Mouse (Mus musculus) testis, adult 2 months (tissue): ENCODE measurements around the gene Olfr624. TPM values are rescaled to one million over a fixed set of nuclear protein-coding genes. Genes with fewer than 3 reads are reported as not detected.
"Not testable (repeated sequence)": the region's sequence is repeated elsewhere in the genome, so short reads cannot be mapped to it uniquely, and the experiment has no call there.

Experiments
- H3K27ac ChIP-seq: fragments of 200-500 bp; 2 replicates; pipeline ENCODE4 v1.5.1; 2012; ENCODE audit warnings: low read depth, low read length; ENCODE audit not compliant: control insufficient read depth, insufficient read depth
- H3K27me3 ChIP-seq: fragments of 200-500 bp; 2 replicates; pipeline ENCODE4 v1.6.1; 2012; ENCODE audit warnings: mild to moderate bottlenecking, low read length, moderate library complexity; ENCODE audit not compliant: control insufficient read depth, insufficient read depth
- H3K36me3 ChIP-seq: fragments of 200-500 bp; 2 replicates; pipeline ENCODE4 v1.6.1; 2012; ENCODE audit warnings: mild to moderate bottlenecking, low read length; ENCODE audit not compliant: control insufficient read depth, insufficient read depth
- H3K4me1 ChIP-seq: fragments of 200-500 bp; 2 replicates; pipeline ENCODE4 v1.6.1; 2012; ENCODE audit warnings: low read length; ENCODE audit not compliant: control insufficient read depth, insufficient read depth
- H3K4me3 ChIP-seq: fragments of 200-500 bp; 2 replicates; pipeline ENCODE4 v1.5.1; 2012; ENCODE audit warnings: low read depth, mild to moderate bottlenecking, low read length, moderate library complexity, mixed read lengths; ENCODE audit not compliant: control insufficient read depth
- CTCF ChIP-seq: fragments of 200-500 bp; IDR thresholded peaks from 2 replicates; pipeline ENCODE4 v1.5.1; 2012; ENCODE audit warnings: low read depth, mild to moderate bottlenecking, inconsistent platforms, low read length, moderate library complexity; ENCODE audit not compliant: control insufficient read depth, insufficient read depth, insufficient replicate concordance
- POLR2A ChIP-seq: fragments of 200-500 bp; IDR thresholded peaks from 2 replicates; pipeline ENCODE4 v1.6.1; 2012; ENCODE audit warnings: low read depth, mild to moderate bottlenecking, inconsistent platforms, low read length, moderate library complexity; ENCODE audit not compliant: control insufficient read depth
- polyA plus RNA-seq: library from polyadenylated mRNA; depleted of rRNA; stranded (reverse); fragments of >200 nt; gene quantifications from 2 replicates; pipeline ENCODE4 v1.2.3, GENCODE M21; 2012; rRNA removed

The Olfr624 gene
- 0.02 TPM in 1 of 2 replicates, not detected in the other for polyA plus RNA-seq

DNA sequence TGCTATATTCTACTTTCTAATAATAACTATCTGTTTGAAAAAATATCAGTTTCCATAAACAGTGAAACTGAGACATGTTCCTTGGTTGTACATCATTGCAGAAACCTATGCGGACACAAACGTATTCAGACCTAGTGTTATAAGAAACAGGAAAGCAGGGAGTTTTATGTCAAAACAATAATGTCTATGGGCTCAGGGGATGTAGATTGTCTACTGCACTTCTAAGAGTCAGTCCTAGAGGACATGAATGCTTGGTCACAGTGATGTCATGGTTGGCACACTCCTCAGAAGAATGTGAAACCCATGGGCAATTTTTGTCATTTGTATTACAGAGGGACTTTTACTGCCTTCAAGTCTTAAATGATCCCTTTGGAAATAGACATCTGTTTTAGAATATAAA, at the start of gene Olfr624:
Gene Olfr624, minus strand, starts transcription at position 101 of the 400 bp plus-strand sequence.
- Histone ChIP-seq H3K4me3 (no peak within 1 kb of the TSS), H3K27ac (no peak within 1 kb of the TSS), H3K36me3 (no peaks in the 10 kb centered on the region), H3K27me3 (no peaks in the 10 kb centered on the region), H3K4me1 (no peaks in the 10 kb centered on the region)
- TF ChIP-seq POLR2A (no peak), CTCF (no peak)

DNA sequence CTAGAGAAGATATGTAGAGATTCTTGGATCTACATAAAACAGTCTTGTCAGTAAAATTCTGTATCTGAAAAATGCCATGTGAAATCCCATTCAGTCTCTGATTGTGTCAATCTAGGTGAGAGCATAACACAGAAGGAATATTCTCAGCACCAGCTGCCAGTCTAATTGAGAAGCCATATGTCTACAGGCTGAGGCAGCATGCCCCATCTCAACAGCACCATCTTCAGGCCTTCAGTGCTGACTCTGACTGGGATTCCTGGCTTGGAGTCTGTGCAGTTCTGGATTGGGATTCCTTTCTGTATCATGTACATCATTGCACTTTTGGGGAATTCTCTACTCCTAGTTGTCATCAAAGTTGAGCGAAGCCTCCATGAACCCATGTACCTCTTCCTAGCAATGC, 45.4 kb upstream of the Olfr624 start:
- H3K4me1 ChIP-seq, H3K4me3 ChIP-seq, H3K27me3 ChIP-seq, H3K36me3 ChIP-seq, H3K27ac ChIP-seq: not testable (repeated sequence)

DNA sequence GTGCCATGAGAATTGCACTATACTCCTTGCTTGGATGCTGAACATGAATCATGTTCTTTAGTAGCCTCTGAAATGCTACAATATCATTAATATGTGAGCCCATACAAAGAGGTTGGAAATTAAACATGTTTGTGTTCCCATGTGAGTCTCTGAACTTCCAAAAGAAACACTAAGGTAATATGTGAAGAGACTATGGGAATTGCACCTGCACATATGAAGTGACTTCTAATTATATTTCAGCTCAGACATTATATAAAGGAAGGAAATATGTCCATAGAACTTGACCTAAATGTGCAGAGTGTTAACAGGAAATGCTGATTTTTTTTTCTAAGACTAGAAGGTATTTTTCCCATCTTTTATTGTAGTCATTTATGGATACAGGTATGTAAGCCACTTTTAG, 43.4 kb upstream of the Olfr624 start, which contains the start of gene Olfr243:
Gene Olfr243, plus strand, starts transcription at position 301 of the 400 bp plus-strand sequence.
- no peak within 1 kb of the TSS for H3K4me3 ChIP-seq
- H3K27me3 ChIP-seq = no peaks in the 10 kb centered on the region
- no peaks in the 10 kb centered on the region for H3K36me3 ChIP-seq
- H3K4me1 ChIP-seq = no peaks in the 10 kb centered on the region
- TF ChIP-seq POLR2A (no peak), CTCF (no peak)
- H3K27ac ChIP-seq = no peak within 1 kb of the TSS

DNA sequence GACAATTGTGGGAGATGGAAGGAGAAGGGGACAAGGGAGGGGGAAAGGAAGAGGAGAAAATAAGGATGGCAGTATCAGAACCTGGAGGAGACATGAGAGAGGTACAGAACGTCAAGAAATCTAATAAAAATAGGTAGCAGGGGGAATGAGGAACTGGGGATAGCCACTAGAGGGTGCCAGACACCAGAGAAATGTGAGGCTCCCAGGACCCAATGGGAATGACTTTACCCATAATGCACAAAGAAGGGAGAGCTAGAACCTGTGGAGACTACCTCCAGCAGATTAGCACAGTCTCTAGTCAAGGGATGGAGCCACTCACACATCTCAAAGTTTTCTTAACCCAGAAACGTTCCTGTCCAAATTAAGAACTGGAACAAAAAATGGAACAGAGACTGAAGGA, 41.0 kb upstream of the Olfr624 start:
- TF ChIP-seq CTCF (no peak), POLR2A (no peak)
- no peaks in the 10 kb centered on the region for H3K36me3 ChIP-seq
- no peaks in the 10 kb centered on the region for H3K4me1 ChIP-seq
- H3K4me3 ChIP-seq = no peak overlapping the region
- H3K27me3 ChIP-seq = no peaks in the 10 kb centered on the region
- no peak overlapping the region for H3K27ac ChIP-seq

DNA sequence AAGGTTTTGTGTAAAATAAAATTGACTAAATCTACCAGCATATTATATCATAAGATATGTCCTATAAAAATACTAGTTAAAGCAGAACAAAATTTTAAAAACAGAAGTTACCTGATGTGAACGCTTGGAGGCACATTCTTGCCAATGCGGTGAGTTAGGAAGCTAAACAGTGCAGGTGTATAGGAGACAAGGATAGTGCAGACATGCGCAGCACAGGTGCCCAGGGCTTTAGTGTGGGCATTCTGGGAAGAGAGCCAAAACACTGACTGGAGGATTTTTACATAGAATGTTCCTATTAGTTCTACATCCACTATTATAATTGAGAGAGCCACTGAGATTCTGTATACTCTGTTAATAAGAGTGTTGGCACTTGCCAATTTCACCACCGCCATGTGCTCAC, 28.5 kb upstream of the Olfr624 start:
- Histone ChIP-seq H3K4me1 (no peaks in the 10 kb centered on the region), H3K27ac (no peak overlapping the region), H3K4me3 (no peak overlapping the region), H3K36me3 (no peaks in the 10 kb centered on the region), H3K27me3 (no peaks in the 10 kb centered on the region)
- no peak for TF ChIP-seq POLR2A
- TF ChIP-seq CTCF = no peak

DNA sequence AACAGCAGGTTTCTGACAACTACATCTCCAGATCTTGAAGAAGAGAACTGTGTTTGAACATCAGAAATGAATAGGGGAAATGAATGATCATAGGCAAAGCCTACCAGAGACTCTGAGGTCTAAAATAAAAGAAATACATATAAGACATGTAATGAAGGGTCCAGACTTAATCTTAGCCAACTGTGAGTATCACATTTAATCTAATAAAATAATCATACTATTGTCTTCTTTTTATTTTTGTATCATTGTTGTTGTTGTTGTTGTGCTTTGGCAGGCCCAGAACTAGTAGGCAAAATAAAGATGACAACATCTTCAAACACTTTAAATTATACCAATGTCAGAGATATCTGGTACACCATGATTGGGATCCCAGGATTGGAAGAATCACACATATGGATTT, 11.4 kb upstream of the Olfr624 start, which contains the start of gene Olfr625-ps1:
Gene Olfr625-ps1, plus strand, starts transcription at position 301 of the 400 bp plus-strand sequence.
- H3K4me3 ChIP-seq = no peak within 1 kb of the TSS
- no peaks in the 10 kb centered on the region for H3K27me3 ChIP-seq

DNA sequence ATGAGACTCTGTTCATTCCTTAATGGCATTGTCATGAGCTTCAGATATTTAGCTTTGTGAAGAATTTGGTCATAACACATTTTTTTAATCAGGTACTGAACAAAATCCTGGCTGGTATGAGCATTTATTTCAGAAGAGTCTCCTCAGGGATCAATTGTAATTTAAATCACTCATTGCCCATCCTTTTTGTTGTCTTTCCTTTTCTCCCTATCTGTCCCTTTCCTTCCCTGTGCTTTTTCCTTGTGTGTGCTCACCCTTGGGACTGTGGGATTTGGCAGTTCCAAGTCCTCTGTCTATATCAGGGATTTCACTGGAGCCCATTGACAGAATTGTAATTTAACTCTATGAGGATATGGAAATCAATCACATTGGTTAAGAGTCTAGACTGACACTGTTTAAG, 7.4 kb downstream of the Olfr624 start, which contains the start of gene Olfr623:
Gene Olfr623, minus strand, starts transcription at position 101 of the 400 bp plus-strand sequence.
- H3K4me3 ChIP-seq = no peak within 1 kb of the TSS
- no peaks in the 10 kb centered on the region for H3K4me1 ChIP-seq
- no peak within 1 kb of the TSS for H3K27ac ChIP-seq
- no peaks in the 10 kb centered on the region for H3K27me3 ChIP-seq
- H3K36me3 ChIP-seq = no peaks in the 10 kb centered on the region
- TF ChIP-seq POLR2A (no peak), CTCF (no peak)

More for the DNA sequence above, 11.4 kb upstream of the Olfr624 start, which contains the start of gene Olfr625-ps1:
- TF ChIP-seq POLR2A = no peak
- no peak for TF ChIP-seq CTCF
- Histone ChIP-seq H3K27ac (no peak within 1 kb of the TSS), H3K36me3 (no peaks in the 10 kb centered on the region), H3K4me1 (no peaks in the 10 kb centered on the region)

DNA sequence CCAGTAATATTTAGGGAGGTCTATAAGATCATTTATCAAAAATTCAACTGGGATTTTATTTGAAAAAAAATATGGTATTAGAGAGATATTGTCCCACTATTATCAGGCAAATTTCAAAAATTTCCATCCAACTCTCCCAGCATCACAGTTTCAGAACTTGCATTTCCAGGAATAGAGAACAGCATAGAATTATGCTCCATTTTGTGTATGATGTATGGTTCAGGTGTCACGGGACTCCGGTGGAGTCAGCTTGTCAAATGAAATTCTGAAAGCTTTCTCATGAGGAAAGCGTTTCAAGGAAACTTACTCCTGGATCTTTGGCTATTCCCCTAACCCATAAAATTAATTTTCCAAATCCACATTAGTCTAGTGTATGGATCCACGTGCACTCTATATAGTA, 26.9 kb downstream of the Olfr624 start:
- Histone ChIP-seq H3K27ac (no peak overlapping the region), H3K4me1 (no peaks in the 10 kb centered on the region), H3K36me3 (no peaks in the 10 kb centered on the region), H3K4me3 (no peak overlapping the region), H3K27me3 (no peaks in the 10 kb centered on the region)
- TF ChIP-seq POLR2A (no peak), CTCF (no peak)
